Mouse (Mus musculus) forebrain, embryonic 16.5 days (tissue): ENCODE measurements around the gene Erg. TPM values are rescaled to one million over a fixed set of nuclear protein-coding genes. Genes with fewer than 3 reads are reported as not detected.

Experiments
- ATAC-seq: fragments of 200-750 bp; cut with Nextera tagmentation; 2 replicates; pipeline ENCODE4 v1.8.0; 2017; ENCODE audit warnings: mild to moderate bottlenecking, moderate library complexity
- H3K27ac ChIP-seq: fragments of 300-500 bp; sonication (generic); 2 replicates; pipeline ENCODE4 v1.5.1; 2014; ENCODE audit warnings: low read length, control low read depth
- H3K27me3 ChIP-seq: fragments of 300-500 bp; sonication (generic); replicated peaks from 2 replicates; pipeline ENCODE4 v1.6.1; 2014; ENCODE audit warnings: low read length; ENCODE audit not compliant: control insufficient read depth, insufficient read depth
- H3K36me3 ChIP-seq: fragments of 300-500 bp; sonication (generic); 2 replicates; pipeline ENCODE4 v1.6.1; 2014; ENCODE audit not compliant: control insufficient read depth, insufficient read depth
- H3K4me1 ChIP-seq: fragments of 300-500 bp; sonication (generic); replicated peaks from 2 replicates; pipeline ENCODE4 v1.6.1; 2014; ENCODE audit warnings: low read length; ENCODE audit not compliant: control insufficient read depth, insufficient read depth
- H3K4me2 ChIP-seq: fragments of 300-500 bp; sonication (generic); 2 replicates; pipeline ENCODE4 v1.6.1; 2014; ENCODE audit warnings: mild to moderate bottlenecking, low read length, control low read depth
- H3K4me3 ChIP-seq: fragments of 300-500 bp; sonication (generic); replicated peaks from 2 replicates; pipeline ENCODE4 v1.5.1; 2014; ENCODE audit warnings: mild to moderate bottlenecking, low read length, control low read depth
- H3K9ac ChIP-seq: fragments of 300-500 bp; sonication (generic); replicated peaks from 2 replicates; pipeline ENCODE4 v1.6.1; 2014; ENCODE audit warnings: low read depth, low read length, control low read depth
- H3K9me3 ChIP-seq: fragments of 300-500 bp; sonication (generic); 2 replicates; pipeline ENCODE4 v1.6.1; 2016; ENCODE audit warnings: low read length; ENCODE audit not compliant: control insufficient read depth
- WGBS: fragments of 180-500 bp; shearing (Covaris S2); extraction: QIAGEN DNeasy Blood & Tissue Kit; methylation state at CpG from one replicate; pipeline ENCODE4 v1.1.7; 2014; 5-methylcytosine and 5-hydroxymethylcytosine counted together
- polyA plus RNA-seq: library from polyadenylated mRNA; unstranded; fragments of >200 nt; fragmentation: Nextera tagmentation; extraction: Ambion mirVana; gene quantifications from 2 replicates; pipeline ENCODE4 v1.2.1, GENCODE M21; 2015

The Erg gene
- polyA plus RNA-seq, 1 experiment from 2014 or later, result 1.9 TPM

- Histone ChIP-seq H3K36me3 (no peaks in the 10 kb centered on the region), H3K27ac (no peak overlapping the region), H3K9ac (no peak overlapping the region), H3K27me3 (no peaks in the 10 kb centered on the region), H3K4me1 (no peaks in the 10 kb centered on the region), H3K9me3 (no peaks in the 10 kb centered on the region), H3K4me2 (no peak overlapping the region), H3K4me3 (no peak overlapping the region)
- no peak for ATAC-seq
- 78% methylated on average over 2 of the region's 2 CpGs for WGBS
Measured at GRCm38 (mm10) chr16:95553136-95553535, 33.3 kb downstream of the Erg start.

- Histone ChIP-seq H3K27ac (no peak overlapping the region), H3K36me3 (no peaks in the 10 kb centered on the region), H3K9ac (no peak overlapping the region), H3K4me1 (no peaks in the 10 kb centered on the region), H3K4me2 (no peak overlapping the region), H3K27me3 (no peaks in the 10 kb centered on the region), H3K9me3 (no peaks in the 10 kb centered on the region), H3K4me3 (no peak overlapping the region)
- no peak for ATAC-seq
- 77% methylated on average over 16 of the region's 16 CpGs for WGBS
Measured at GRCm38 (mm10) chr16:95552495-95552894, 33.9 kb downstream of the Erg start.

DNA sequence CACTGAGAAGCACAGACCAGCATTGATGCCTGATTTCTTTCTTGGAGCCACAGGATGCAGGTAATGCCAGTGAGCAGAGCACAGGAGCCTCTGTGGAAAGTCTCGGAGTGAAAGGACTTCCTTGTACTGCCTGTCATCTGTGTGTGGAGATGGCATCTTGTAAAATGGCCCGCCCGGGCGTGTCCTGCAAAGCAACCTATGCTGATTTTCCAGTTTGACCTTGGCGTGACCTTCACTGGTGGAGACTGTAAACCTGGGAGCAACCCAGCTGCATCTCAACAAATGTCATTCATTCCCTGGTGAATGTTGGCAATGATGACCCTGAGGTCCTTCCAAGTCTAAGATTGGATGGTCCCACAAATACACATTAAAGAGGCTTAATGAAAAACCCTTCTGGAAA lies 35.9 kb downstream of the Erg start:
- WGBS, result 92% methylated on average over 5 of the region's 5 CpGs
- Histone ChIP-seq H3K4me1 (no peaks in the 10 kb centered on the region), H3K4me3 (no peak overlapping the region), H3K27me3 (no peaks in the 10 kb centered on the region), H3K27ac (no peak overlapping the region), H3K9ac (no peak overlapping the region), H3K4me2 (no peak overlapping the region), H3K36me3 (no peaks in the 10 kb centered on the region), H3K9me3 (no peaks in the 10 kb centered on the region)
- ATAC-seq, result no peak

DNA sequence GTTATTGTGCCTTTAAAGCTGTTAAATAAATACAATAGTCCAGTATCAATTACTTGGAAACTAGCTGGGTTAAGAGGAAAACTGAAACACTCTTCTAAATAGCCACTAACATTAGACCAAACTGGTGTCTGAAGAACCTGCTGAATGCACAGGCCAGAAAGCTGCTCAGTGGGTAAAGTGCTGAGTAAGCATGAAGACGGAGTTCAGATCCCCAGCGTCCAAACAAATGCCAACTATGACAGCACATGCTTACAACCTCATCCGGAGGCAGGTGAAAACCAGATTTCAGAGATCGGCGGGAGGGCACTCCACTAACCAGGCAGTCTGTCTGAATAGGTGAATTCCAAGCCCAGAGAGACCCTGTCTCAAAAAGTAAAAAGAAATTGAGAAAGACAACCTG lies 41.6 kb downstream of the Erg start:
- Histone ChIP-seq H3K36me3 (no peaks in the 10 kb centered on the region), H3K27ac (no peak overlapping the region), H3K9ac (no peak overlapping the region), H3K4me2 (no peak overlapping the region), H3K9me3 (no peaks in the 10 kb centered on the region), H3K4me3 (no peak overlapping the region), H3K27me3 (no peaks in the 10 kb centered on the region), H3K4me1 (no peaks in the 10 kb centered on the region)
- ATAC-seq, result no peak
- WGBS, result 86% methylated on average over 5 of the region's 5 CpGs

DNA sequence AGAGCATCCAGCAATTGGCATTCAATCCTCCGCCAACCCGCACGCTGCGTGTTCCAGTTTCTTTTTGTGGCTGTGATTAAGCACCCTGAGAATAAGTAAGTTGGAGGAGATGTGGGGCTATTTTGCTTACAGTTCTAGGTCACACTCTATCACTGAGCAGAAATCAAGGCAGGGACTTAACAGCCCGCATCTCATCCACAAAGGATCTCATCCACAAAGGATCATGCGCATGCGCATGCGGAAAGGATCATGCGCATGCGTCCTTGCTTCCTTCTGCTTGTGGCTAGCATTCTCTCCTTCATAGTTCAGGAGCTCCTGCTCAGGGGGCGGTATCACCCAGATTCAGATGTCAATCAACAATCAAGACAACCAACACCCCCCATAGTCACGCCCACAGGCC lies 42.9 kb downstream of the Erg start:
- Histone ChIP-seq H3K27ac (no peak overlapping the region), H3K4me2 (no peak overlapping the region), H3K9me3 (no peaks in the 10 kb centered on the region), H3K36me3 (no peaks in the 10 kb centered on the region), H3K4me3 (no peak overlapping the region), H3K9ac (no peak overlapping the region), H3K27me3 (no peaks in the 10 kb centered on the region), H3K4me1 (no peaks in the 10 kb centered on the region)
- no peak for ATAC-seq
- WGBS, result 92% methylated on average over 12 of the region's 12 CpGs

DNA sequence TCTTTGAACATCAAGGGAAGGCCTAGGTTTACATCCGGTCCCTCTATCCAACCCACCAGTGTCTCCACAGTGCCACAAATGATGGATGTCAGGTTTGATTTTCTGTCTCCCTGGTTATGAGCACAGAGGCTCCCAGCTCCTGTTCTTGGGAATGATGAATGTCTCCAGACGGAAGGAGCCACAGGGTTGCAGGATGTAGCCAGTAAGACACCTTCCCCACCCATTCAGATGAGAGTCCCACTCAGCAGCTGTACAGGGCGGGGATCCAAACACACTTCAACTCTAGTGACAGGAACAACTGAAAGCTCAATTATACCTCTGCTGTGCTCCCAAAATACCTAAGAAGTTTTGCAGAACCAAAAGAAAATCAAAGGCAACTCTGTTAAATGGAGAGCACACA lies 51.2 kb downstream of the Erg start:
- H3K4me3 ChIP-seq, result no peak overlapping the region
- no peak overlapping the region for H3K9ac ChIP-seq
- no peak overlapping the region for H3K4me2 ChIP-seq
- 72% methylated on average over 3 of the region's 3 CpGs for WGBS
- H3K27me3 ChIP-seq, result no peaks in the 10 kb centered on the region
- no peaks in the 10 kb centered on the region for H3K4me1 ChIP-seq
- no peaks in the 10 kb centered on the region for H3K9me3 ChIP-seq
- no peak for ATAC-seq
- no peak overlapping the region for H3K27ac ChIP-seq
- H3K36me3 ChIP-seq, result no peaks in the 10 kb centered on the region

- H3K4me3 ChIP-seq, result no peak overlapping the region
- no peaks in the 10 kb centered on the region for H3K9me3 ChIP-seq
- H3K4me2 ChIP-seq, result no peak overlapping the region
- ATAC-seq, result no peak
- no peak overlapping the region for H3K27ac ChIP-seq
- H3K36me3 ChIP-seq, result no peaks in the 10 kb centered on the region
- no peaks in the 10 kb centered on the region for H3K27me3 ChIP-seq
- WGBS, result 81% methylated on average over 13 of the region's 13 CpGs
- H3K4me1 ChIP-seq, result no peaks in the 10 kb centered on the region
- H3K9ac ChIP-seq, result no peak overlapping the region
Measured at GRCm38 (mm10) chr16:95532387-95533077, 53.9 kb downstream of the Erg start.

- Histone ChIP-seq H3K36me3 (no peaks in the 10 kb centered on the region), H3K4me1 (no peaks in the 10 kb centered on the region), H3K27ac (no peak overlapping the region), H3K4me3 (no peak overlapping the region), H3K9me3 (no peaks in the 10 kb centered on the region), H3K4me2 (no peak overlapping the region), H3K27me3 (no peaks in the 10 kb centered on the region), H3K9ac (no peak overlapping the region)
- no peak for ATAC-seq
- 91% methylated on average over 2 of the region's 2 CpGs for WGBS
Measured at GRCm38 (mm10) chr16:95527561-95527960, 58.8 kb downstream of the Erg start.

DNA sequence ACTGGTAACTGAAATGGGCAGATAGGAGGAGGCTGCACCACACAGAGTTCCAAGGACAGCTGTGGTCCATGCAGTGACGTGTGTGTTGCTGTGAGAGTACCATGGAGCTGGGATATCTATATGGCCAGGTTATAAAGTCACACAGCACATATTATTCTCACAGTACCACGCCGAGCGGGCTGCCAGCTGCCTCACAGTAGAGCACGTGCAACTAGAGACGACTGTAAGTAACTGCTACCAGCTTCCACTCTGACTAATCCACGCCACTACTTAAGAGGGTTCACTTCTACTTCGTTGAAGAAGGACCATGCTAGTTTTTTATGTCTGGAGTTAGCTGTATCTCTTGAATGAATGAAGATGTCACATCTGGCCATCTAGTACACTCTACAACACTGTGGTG lies 66.9 kb downstream of the Erg start:
- Histone ChIP-seq H3K9me3 (no peaks in the 10 kb centered on the region), H3K4me3 (no peak overlapping the region), H3K4me1 (no peaks in the 10 kb centered on the region), H3K27ac (no peak overlapping the region), H3K36me3 (no peaks in the 10 kb centered on the region), H3K4me2 (no peak overlapping the region), H3K27me3 (no peaks in the 10 kb centered on the region), H3K9ac (no peak overlapping the region)
- ATAC-seq, result no peak
- 73% methylated on average over 8 of the region's 8 CpGs for WGBS

- Histone ChIP-seq H3K36me3 (no peaks in the 10 kb centered on the region), H3K4me2 (no peak overlapping the region), H3K27ac (no peak overlapping the region), H3K9ac (no peak overlapping the region), H3K27me3 (no peaks in the 10 kb centered on the region), H3K4me1 (no peaks in the 10 kb centered on the region), H3K4me3 (no peak overlapping the region), H3K9me3 (no peaks in the 10 kb centered on the region)
- WGBS, result 82% methylated on average over 2 of the region's 2 CpGs
- ATAC-seq, result no peak
Measured at GRCm38 (mm10) chr16:95506051-95506450, 80.3 kb downstream of the Erg start.
